Mouse (Mus musculus) T-helper 2 cell (primary cell): ENCODE data around the gene Atp2c1.

Source experiments
- in situ Hi-C: fragments of 300-600 bp; cut with MboI, MseI; formaldehyde crosslinking; loops from one replicate; pipeline ENCODE4 v1.15.1; 2025; ENCODE audit warnings: high pct_unique_total_duplicates

The Atp2c1 gene

GRCm38 (mm10) chr9:105527219-105527618 is at the start of gene Atp2c1:
Gene Atp2c1 (minus strand): TSS chr9:105527319.
- in situ Hi-C loops = no loop called here

- in situ Hi-C loops = no loop called here
Observed at GRCm38 (mm10) chr9:105557452-105557851, 30.3 kb upstream of the Atp2c1 start.

GRCm38 (mm10) chr9:105556141-105556735 is 29.1 kb upstream of the Atp2c1 start:
- in situ Hi-C loops = no loop called here

- in situ Hi-C loops = no loop called here
Observed at GRCm38 (mm10) chr9:105554439-105554807, 27.3 kb upstream of the Atp2c1 start.

GRCm38 (mm10) chr9:105553629-105554438 is 26.7 kb upstream of the Atp2c1 start:
- in situ Hi-C loops = no loop called here

- in situ Hi-C loops = no loop called here
Observed at GRCm38 (mm10) chr9:105551407-105551806, 24.3 kb upstream of the Atp2c1 start.

- in situ Hi-C loops = no loop called here
Observed at GRCm38 (mm10) chr9:105549096-105549495, 22.0 kb upstream of the Atp2c1 start.

- in situ Hi-C loops = no loop called here
Observed at GRCm38 (mm10) chr9:105544013-105544750, 17.1 kb upstream of the Atp2c1 start.

GRCm38 (mm10) chr9:105537473-105537872 is 10.4 kb upstream of the Atp2c1 start:
- in situ Hi-C loops = no loop called here

- in situ Hi-C loops = no loop called here
Observed at GRCm38 (mm10) chr9:105536877-105537276, 9.8 kb upstream of the Atp2c1 start.

GRCm38 (mm10) chr9:105525355-105525754 is 1.8 kb downstream of the Atp2c1 start:
- in situ Hi-C loops = no loop called here

GRCm38 (mm10) chr9:105523038-105523437 is 4.1 kb downstream of the Atp2c1 start:
- in situ Hi-C loops = no loop called here

GRCm38 (mm10) chr9:105522063-105522462 is 5.1 kb downstream of the Atp2c1 start:
- in situ Hi-C loops = no loop called here

- in situ Hi-C loops = no loop called here
Observed at GRCm38 (mm10) chr9:105520776-105521552, 6.2 kb downstream of the Atp2c1 start.

- in situ Hi-C loops = no loop called here
Observed at GRCm38 (mm10) chr9:105519278-105519883, 7.7 kb downstream of the Atp2c1 start.

- in situ Hi-C loops = no loop called here
Observed at GRCm38 (mm10) chr9:105503690-105504089, 23.4 kb downstream of the Atp2c1 start.

GRCm38 (mm10) chr9:105502389-105502788 is 24.7 kb downstream of the Atp2c1 start:
- in situ Hi-C loops = no loop called here

GRCm38 (mm10) chr9:105495316-105496174 is 31.6 kb downstream of the Atp2c1 start:
- in situ Hi-C loops = loop anchor here (25.0 kb wide), 1 partner anchor 1233 kb away; the partner anchor contains the start of gene Dnajc13

- in situ Hi-C loops = loop anchor here (25.0 kb wide), 1 partner anchor 1232 kb away; the partner anchor contains the start of gene Dnajc13
Observed at GRCm38 (mm10) chr9:105494553-105495315, 32.4 kb downstream of the Atp2c1 start.
